Mouse (Mus musculus) liver, postnatal 0 days (tissue): ENCODE measurements at regions not wholly inside any gene's neighbourhood (a gene's known extent, or its start where the extent isn't known, plus 50 kb on each side); places are given as distances from the start of the nearest gene placed in this dataset.

Source experiments
- ATAC-seq: fragments of 200-750 bp; cut with Nextera tagmentation; 2 replicates; pipeline ENCODE4 v1.8.0; 2017; ENCODE audit warnings: mild to moderate bottlenecking, moderate library complexity
- DNase-seq: peaks from one replicate; pipeline ENCODE4 v3.0.0-alpha.2; 2016
- H3K27ac ChIP-seq: fragments of 300-500 bp; sonication (generic); 2 replicates; pipeline ENCODE4 v1.5.1; 2014; ENCODE audit warnings: antibody characterized with exemption, moderate library complexity, mild to moderate bottlenecking, low read depth
- H3K27me3 ChIP-seq: fragments of 300-500 bp; sonication (generic); 2 replicates; pipeline ENCODE4 v1.6.1; 2014; ENCODE audit warnings: low read length, control low read depth, mixed read lengths; ENCODE audit not compliant: insufficient read depth
- H3K36me3 ChIP-seq: fragments of 300-500 bp; sonication (generic); replicated peaks from 2 replicates; pipeline ENCODE4 v1.6.1; 2014; ENCODE audit warnings: mild to moderate bottlenecking, control low read depth, low read length, moderate library complexity, mixed read lengths; ENCODE audit not compliant: insufficient read depth
- H3K4me1 ChIP-seq: fragments of 300-500 bp; sonication (generic); 2 replicates; pipeline ENCODE4 v1.6.1; 2014; ENCODE audit warnings: antibody characterized with exemption, mild to moderate bottlenecking, control low read depth; ENCODE audit not compliant: insufficient read depth
- H3K4me2 ChIP-seq: fragments of 300-500 bp; sonication (generic); 2 replicates; pipeline ENCODE4 v1.6.1; 2014; ENCODE audit warnings: low read depth, mild to moderate bottlenecking, low read length, moderate library complexity, mixed read lengths
- H3K4me3 ChIP-seq: fragments of 300-500 bp; sonication (generic); 2 replicates; pipeline ENCODE4 v1.5.1; 2014; ENCODE audit warnings: low read depth, low read length
- H3K9ac ChIP-seq: fragments of 300-500 bp; sonication (generic); replicated peaks from 2 replicates; pipeline ENCODE4 v1.6.1; 2014; ENCODE audit warnings: mild to moderate bottlenecking, moderate library complexity
- H3K9me3 ChIP-seq: fragments of 300-500 bp; sonication (generic); 2 replicates; pipeline ENCODE4 v1.6.1; 2016; ENCODE audit warnings: mild to moderate bottlenecking, control low read depth, low read length, mixed read lengths
- CTCF ChIP-seq: sonication (generic); IDR thresholded peaks from 2 replicates; pipeline ENCODE4 v1.5.1; 2016; ENCODE audit warnings: antibody characterized with exemption, low read depth
- EP300 ChIP-seq: IDR thresholded peaks from 2 replicates; pipeline ENCODE4 v1.6.1; 2016; ENCODE audit warnings: antibody characterized with exemption, low read depth, mild to moderate bottlenecking
- WGBS: fragments of 180-500 bp; shearing (Covaris S2); extraction: QIAGEN DNeasy Blood & Tissue Kit; methylation state at CpG from one replicate; pipeline ENCODE4 v1.1.7; 2014; ENCODE audit not compliant: insufficient replicate concordance; 5-methylcytosine and 5-hydroxymethylcytosine counted together

DNA sequence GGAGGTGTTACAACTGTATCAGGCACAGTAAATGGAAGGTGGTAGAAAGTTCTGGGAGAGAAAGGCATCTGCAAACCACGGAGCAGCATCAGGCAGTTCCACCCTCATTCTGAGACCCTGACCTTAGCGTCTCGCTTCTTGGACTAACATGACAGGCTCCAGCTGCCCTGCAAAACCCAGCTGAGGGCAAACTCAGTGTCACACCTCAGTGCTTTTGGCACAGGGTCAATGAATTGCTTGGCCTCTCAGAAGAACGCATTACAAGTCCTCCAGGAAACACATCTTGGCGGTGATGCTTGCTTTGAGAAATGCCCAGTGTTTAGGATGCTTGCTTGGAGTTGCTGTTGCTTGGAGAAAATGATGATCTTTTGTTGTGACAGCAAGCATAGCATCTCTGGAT is 90.2 kb upstream of the A230072I06Rik start:
- H3K27ac ChIP-seq, result no peak overlapping the region
- no peak overlapping the region for H3K4me3 ChIP-seq
- TF ChIP-seq CTCF (no peak), EP300 (no peak)

DNA sequence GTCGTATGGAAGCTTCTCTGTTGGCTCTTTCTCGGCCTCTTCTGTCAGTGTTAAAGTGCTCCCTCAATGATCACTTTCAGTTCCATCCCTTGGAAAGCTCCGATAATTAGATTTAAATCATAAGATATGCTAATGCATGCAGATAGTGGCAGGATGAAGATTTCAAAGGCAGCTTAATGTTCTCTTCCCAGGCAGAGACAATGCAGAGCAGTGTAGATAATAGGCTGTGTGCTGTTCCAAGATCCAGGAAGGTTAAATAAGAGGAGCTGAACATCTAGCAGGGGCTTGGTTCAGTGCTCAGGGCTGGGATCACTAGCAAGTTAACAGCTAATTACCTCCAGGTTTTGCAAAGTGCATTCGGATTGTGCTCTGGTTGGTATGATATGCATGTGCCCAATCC is 89.7 kb upstream of the A230072I06Rik start:
- no peak for TF ChIP-seq EP300
- H3K4me2 ChIP-seq, result no peak overlapping the region
- H3K4me1 ChIP-seq, result no peaks in the 10 kb centered on the region
- no peak overlapping the region for H3K27ac ChIP-seq
- H3K9me3 ChIP-seq, result no peaks in the 10 kb centered on the region
- H3K36me3 ChIP-seq, result no peaks in the 10 kb centered on the region
- ATAC-seq, result no peak
- WGBS, result 73% methylated on average over 4 of the region's 4 CpGs
- peaks cover 6% of the 10 kb centered on the region; the same call in 1 of the 2 replicates for H3K27me3 ChIP-seq
- H3K4me3 ChIP-seq, result no peak overlapping the region
- H3K9ac ChIP-seq, result no peak overlapping the region
- DNase-seq, result no peak

More for the DNA sequence above, 90.2 kb upstream of the A230072I06Rik start:
- Histone ChIP-seq H3K4me2 (no peak overlapping the region), H3K36me3 (no peaks in the 10 kb centered on the region), H3K27me3 (peaks cover 6% of the 10 kb centered on the region; the same call in 1 of the 2 replicates), H3K4me1 (no peaks in the 10 kb centered on the region), H3K9ac (no peak overlapping the region), H3K9me3 (no peaks in the 10 kb centered on the region)
- 75% methylated on average over 5 of the region's 5 CpGs for WGBS
- ATAC-seq (no peak), DNase-seq (no peak)

DNA sequence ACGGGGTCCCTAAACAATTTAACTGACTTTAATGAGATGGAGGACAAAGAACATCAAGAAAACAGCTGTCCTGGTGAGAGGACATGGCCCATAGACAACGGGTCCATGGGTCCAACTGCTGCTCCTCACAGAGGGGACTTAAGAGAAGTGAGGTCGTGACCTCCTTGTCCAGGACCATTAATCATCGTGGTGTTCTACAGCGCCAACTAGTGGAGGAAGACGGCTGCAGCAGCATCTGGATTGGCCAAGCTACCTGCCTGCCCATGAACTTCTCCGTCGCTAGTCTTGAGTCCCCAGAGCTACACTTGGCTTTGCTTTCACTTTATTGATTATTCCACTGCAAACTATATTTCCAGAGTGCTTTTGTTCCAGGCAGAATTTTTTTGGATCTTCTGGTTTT is 86.6 kb upstream of the A230072I06Rik start:
- H3K9ac ChIP-seq, result no peak overlapping the region
- no peak overlapping the region for H3K27ac ChIP-seq
- no peak for ATAC-seq
- H3K4me1 ChIP-seq, result no peaks in the 10 kb centered on the region
- 20% methylated on average over 8 of the region's 8 CpGs for WGBS
- no peak for TF ChIP-seq EP300
- TF ChIP-seq CTCF, result peak; percentile 69
- no peak overlapping the region for H3K4me3 ChIP-seq
- H3K27me3 ChIP-seq, result peaks cover 3% of the 10 kb centered on the region; the same call in 1 of the 2 replicates
- DNase-seq, result peak; percentile 50
- H3K9me3 ChIP-seq, result no peaks in the 10 kb centered on the region
- no peaks in the 10 kb centered on the region for H3K36me3 ChIP-seq
- H3K4me2 ChIP-seq, result no peak overlapping the region

DNA sequence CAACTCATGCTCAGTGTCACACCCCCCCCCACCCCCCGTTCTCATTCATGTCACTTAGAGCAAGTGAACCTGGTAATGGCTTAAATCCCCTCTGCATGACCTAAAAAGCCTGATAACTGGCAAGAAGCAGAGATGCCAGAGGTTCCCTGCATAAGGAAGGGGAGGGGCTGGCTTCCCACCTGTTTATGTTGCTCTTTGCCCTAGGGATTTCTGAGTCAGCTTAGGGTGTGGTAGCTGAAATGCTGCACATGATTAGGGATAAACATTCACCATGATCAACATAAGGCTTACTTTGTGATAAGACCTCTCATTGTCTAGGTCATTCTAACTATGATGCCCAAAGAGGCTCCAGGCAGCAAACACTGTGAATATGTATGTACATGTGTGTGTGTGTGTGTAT is 72.7 kb upstream of the A230072I06Rik start:
- Histone ChIP-seq H3K4me2 (no peak overlapping the region), H3K9ac (no peak overlapping the region), H3K9me3 (no peaks in the 10 kb centered on the region), H3K27me3 (no peaks in the 10 kb centered on the region), H3K4me3 (no peak overlapping the region), H3K4me1 (no peaks in the 10 kb centered on the region), H3K36me3 (no peaks in the 10 kb centered on the region), H3K27ac (no peak overlapping the region)
- WGBS, result 82% methylated on average over 1 of the region's 1 CpGs
- TF ChIP-seq EP300 (no peak), CTCF (no peak)
- no peak for DNase-seq
- ATAC-seq, result no peak

DNA sequence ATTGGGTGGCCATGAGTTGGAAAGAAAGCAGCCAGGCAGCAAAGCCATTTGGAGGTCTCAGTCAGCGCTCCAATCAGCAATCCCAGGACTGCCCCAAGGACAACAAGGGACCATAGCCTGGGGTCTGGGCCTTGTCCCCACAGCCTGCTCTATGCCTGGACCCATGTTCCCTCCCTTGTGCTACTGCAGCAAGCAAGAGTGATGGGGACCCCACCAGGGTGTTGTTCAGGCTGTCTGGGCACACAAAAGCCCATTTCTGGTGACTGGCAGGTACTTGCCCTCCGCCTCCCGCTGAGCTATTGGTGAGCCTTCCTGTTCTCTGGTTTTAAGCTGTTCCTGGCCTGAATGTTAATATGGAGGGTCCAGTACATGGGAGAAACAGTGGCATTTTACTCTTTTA is 71.2 kb upstream of the A230072I06Rik start:
- WGBS, result 74% methylated on average over 3 of the region's 3 CpGs
- Histone ChIP-seq H3K4me2 (no peak overlapping the region), H3K4me3 (no peak overlapping the region), H3K9me3 (no peaks in the 10 kb centered on the region), H3K27me3 (0 out of 2 replicates have a peak, but pooled peaks cover 7% of the 10 kb centered on the region), H3K9ac (no peak overlapping the region), H3K4me1 (no peaks in the 10 kb centered on the region), H3K36me3 (no peaks in the 10 kb centered on the region), H3K27ac (no peak overlapping the region)
- DNase-seq (no peak), ATAC-seq (no peak)
- TF ChIP-seq CTCF (no peak), EP300 (no peak)

DNA sequence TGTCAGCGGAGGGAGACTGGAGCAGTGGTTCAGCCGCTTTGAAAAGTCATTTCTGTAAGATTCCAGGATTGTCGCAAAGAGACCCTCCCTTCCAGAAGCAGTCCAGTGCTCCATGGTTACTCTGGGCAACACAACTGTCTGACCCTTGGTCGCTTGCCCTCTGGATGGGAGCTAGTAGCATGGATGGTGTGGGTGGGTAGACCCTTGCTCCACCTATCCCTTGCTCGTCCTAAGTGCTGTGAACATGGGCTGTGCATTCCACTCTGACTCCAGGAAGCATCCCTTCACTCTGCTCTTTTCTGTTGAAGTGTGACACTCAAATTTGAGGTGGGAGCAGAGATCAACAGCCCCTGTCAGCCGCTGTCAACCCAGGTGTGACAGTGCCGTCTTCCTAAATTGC is 64.8 kb upstream of the A230072I06Rik start:
- Histone ChIP-seq H3K9me3 (no peaks in the 10 kb centered on the region), H3K4me3 (no peak overlapping the region), H3K27ac (no peak overlapping the region), H3K4me2 (no peak overlapping the region), H3K36me3 (no peaks in the 10 kb centered on the region), H3K27me3 (peaks cover 11% of the 10 kb centered on the region; the same call in 1 of the 2 replicates), H3K9ac (no peak overlapping the region), H3K4me1 (no peaks in the 10 kb centered on the region)
- TF ChIP-seq CTCF, result no peak
- no peak for TF ChIP-seq EP300
- DNase-seq (no peak), ATAC-seq (no peak)
- 56% methylated on average over 7 of the region's 7 CpGs for WGBS
